Mouse (Mus musculus) stomach, postnatal 0 days (tissue): Measurements from ENCODE around the gene Aatf.

Source experiments
- CTCF ChIP-seq: IDR thresholded peaks from 2 replicates; pipeline ENCODE4 v1.5.1; 2016; ENCODE audit warnings: antibody characterized with exemption, low read depth, mild to moderate bottlenecking, moderate library complexity
- EP300 ChIP-seq: optimal IDR thresholded peaks from 2 replicates; pipeline ENCODE3; 2016; ENCODE audit warnings: antibody characterized with exemption

- peak; percentile 52 for TF ChIP-seq CTCF
- no peak for TF ChIP-seq EP300
These were observed 78.4 kb downstream of the Aatf start for GRCm38 (mm10) chr11:84434879-84435278.
